In the genomic region with DNA sequence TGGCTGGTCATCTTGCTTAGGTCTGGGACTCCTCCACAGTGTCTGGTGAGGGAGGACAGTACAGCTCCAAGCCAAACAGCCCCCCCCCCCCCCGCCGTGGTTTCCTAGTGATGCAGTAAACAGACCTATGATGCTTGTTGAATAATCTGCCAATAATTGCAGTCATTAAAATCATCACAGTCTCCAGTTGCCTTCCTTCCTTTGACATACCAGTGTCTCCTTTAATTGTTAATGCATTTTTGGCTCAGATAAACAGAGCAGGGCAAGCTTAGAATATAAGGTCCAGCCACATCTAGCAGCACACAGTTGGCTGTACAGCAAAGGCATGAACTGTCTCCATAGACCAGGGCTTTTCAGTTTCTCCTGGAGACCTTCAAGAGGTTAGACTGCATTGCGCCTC, we compare ENCODE assay signal across 30 mouse cellular contexts. TPM values are rescaled to one million over a fixed set of nuclear protein-coding genes. Genes with fewer than 3 reads are reported as not detected.
DNase-seq lines count a peak whose midpoint lies in the region; ATAC-seq and TF ChIP-seq lines count a peak whose summit lies in the region.
"Had no signal": no experiment of that assay in that cellular context is flagged by ENCODE, and none has a peak within 500 bp of the region (broad histone marks: within the 10 kb centered on the region; RNA-seq: fewer than 3 reads in every experiment).

No protein-coding gene starts in this region.

- no peaks in the 10 kb centered on the region for H3K9me3 ChIP-seq in forebrain, postnatal 0 days (ENCODE audit: low read length)
- H3K9me3 ChIP-seq in forebrain, embryonic 15.5 days = no peaks in the 10 kb centered on the region
- H3K9me3 ChIP-seq: embryonic facial prominence, embryonic 10.5 days; embryonic facial prominence, embryonic 13.5 days; forebrain, embryonic 12.5 days; heart, embryonic 12.5 days; heart, embryonic 15.5 days; hindbrain, embryonic 10.5 days; intestine, embryonic 15.5 days had no signal

- no peak overlapping the region for H3K4me3 ChIP-seq in forebrain, postnatal 0 days (ENCODE audit: low read depth, low read length)
- no peak overlapping the region for H3K4me3 ChIP-seq in forebrain, embryonic 15.5 days
- H3K4me3 ChIP-seq: embryonic facial prominence, embryonic 10.5 days; embryonic facial prominence, embryonic 13.5 days; erythroblast, embryonic 14.5 days; forebrain, embryonic 12.5 days; gastrocnemius, adult 2 months; heart, embryonic 12.5 days; heart, embryonic 15.5 days; hindbrain, embryonic 10.5 days; intestine, embryonic 15.5 days had no signal

- 14% methylated on average over 3 of the region's 3 CpGs for WGBS in forebrain, postnatal 0 days
- WGBS in forebrain, embryonic 15.5 days = 11% methylated on average over 3 of the region's 3 CpGs

- peak; percentile 8 for DNase-seq in forebrain, postnatal 0 days
- DNase-seq in MN1 (ENCODE audit: low spot score) = peak; percentile 28
- peak; percentile 19 for DNase-seq in brain, embryonic 14.5 days (ENCODE audit: low read depth)
- DNase-seq in retina, embryonic 14.5 days (ENCODE audit: low spot score) = peak; percentile 16
- no peak for DNase-seq in kidney, postnatal 14 days
- DNase-seq in liver = no peak
- DNase-seq: adrenal gland, adult 8-10 months; adrenal gland, postnatal 25 days; cerebellum, adult 18-20 months; cerebellum, adult 9-10 months; cerebellum, postnatal 14 days; gastrocnemius, adult 2 months; gastrocnemius, postnatal 14 days; heart, adult 18-20 months; heart, postnatal 10 days; heart, postnatal 36 days; kidney, adult 11 months had no signal

- no peak overlapping the region for H3K9ac ChIP-seq in forebrain, postnatal 0 days
- no peak overlapping the region for H3K9ac ChIP-seq in forebrain, embryonic 15.5 days (replicated peaks)
- H3K9ac ChIP-seq: embryonic facial prominence, embryonic 13.5 days; forebrain, embryonic 12.5 days; heart, embryonic 12.5 days; heart, embryonic 15.5 days; hindbrain, embryonic 14.5 days; intestine, embryonic 15.5 days had no signal

- H3K27me3 ChIP-seq in forebrain, postnatal 0 days (ENCODE audit: insufficient read depth, low read length) = peaks cover 57% of the 10 kb centered on the region
- peaks cover 64% of the 10 kb centered on the region for H3K27me3 ChIP-seq in forebrain, embryonic 15.5 days

- peak overlapping the region; percentile 8; the same call in 1 of the 2 replicates for H3K4me2 ChIP-seq in forebrain, postnatal 0 days (ENCODE audit: low read depth)
- no peak overlapping the region for H3K4me2 ChIP-seq in forebrain, embryonic 15.5 days (replicated peaks)
- H3K4me2 ChIP-seq: embryonic facial prominence, embryonic 13.5 days; heart, embryonic 12.5 days; heart, embryonic 15.5 days; hindbrain, embryonic 14.5 days; intestine, embryonic 15.5 days had no signal

- no peak for TF ChIP-seq CTCF in forebrain, postnatal 0 days (IDR thresholded peaks at IDR 0.05; ENCODE audit: low read depth)
- TF ChIP-seq CTCF in brain, embryonic 14.5 days (IDR thresholded peaks at IDR 0.05; ENCODE audit: borderline replicate concordance, extremely low read depth, insufficient read depth, insufficient read length) = no peak

- no peak overlapping the region for H3K27ac ChIP-seq in forebrain, postnatal 0 days (ENCODE audit: low read depth, low read length)
- H3K27ac ChIP-seq in forebrain, embryonic 15.5 days (replicated peaks) = no peak overlapping the region
- H3K27ac ChIP-seq: embryonic facial prominence, embryonic 10.5 days; embryonic facial prominence, embryonic 13.5 days; forebrain, embryonic 12.5 days; gastrocnemius, adult 2 months; heart, embryonic 15.5 days; hindbrain, embryonic 10.5 days; hindbrain, embryonic 14.5 days; intestine, embryonic 15.5 days had no signal

- no peaks in the 10 kb centered on the region for H3K36me3 ChIP-seq in forebrain, postnatal 0 days (ENCODE audit: insufficient read depth)
- no peaks in the 10 kb centered on the region for H3K36me3 ChIP-seq in forebrain, embryonic 15.5 days
- H3K36me3 ChIP-seq: embryonic facial prominence, embryonic 10.5 days; embryonic facial prominence, embryonic 13.5 days; forebrain, embryonic 12.5 days; heart, embryonic 12.5 days; heart, embryonic 15.5 days; hindbrain, embryonic 10.5 days; intestine, embryonic 15.5 days had no signal

- ATAC-seq in forebrain, postnatal 0 days = no peak
- ATAC-seq in forebrain, embryonic 15.5 days (replicated peaks) = no peak
- ATAC-seq: activated CD4-positive, CD25-positive, alpha-beta regulatory T cell, adult 4 months; CD4-positive, CD25-positive, alpha-beta regulatory T cell, adult 4 months; intestine, embryonic 15.5 days had no signal

- TF ChIP-seq POLR2A in brain, embryonic 14.5 days (IDR thresholded peaks at IDR 0.05; ENCODE audit: borderline replicate concordance, extremely low read depth, insufficient read depth, insufficient read length, poor library complexity, severe bottlenecking) = no peak

- peaks cover 16% of the 10 kb centered on the region; the same call in 1 of the 2 replicates for H3K4me1 ChIP-seq in forebrain, postnatal 0 days (ENCODE audit: insufficient read depth)
- H3K4me1 ChIP-seq in forebrain, embryonic 15.5 days = peaks cover 48% of the 10 kb centered on the region

RNA-seq across cellular contexts. Expression of gene Sp9, which starts 4.5 kb away (rescaled TPM):
- 12.8 and 18.1 TPM in 2 replicates for total RNA-seq in forebrain, postnatal 0 days (2014; rRNA removed)
- polyA plus RNA-seq in forebrain, postnatal 0 days (2015; fragmentation: Nextera tagmentation; extraction: Ambion mirVana) = 7.7 and 9.8 TPM in 2 replicates
- 12.4 and 13.5 TPM in 2 replicates for polyA plus RNA-seq in forebrain, embryonic 15.5 days (2015; fragmentation: Nextera tagmentation; extraction: Ambion mirVana)
- 14.6 and 16.9 TPM in 2 replicates for polyA plus RNA-seq in brain, embryonic 14.5 days (2012; rRNA removed)
- total RNA-seq: adrenal gland, adult 8-10 months; adrenal gland, postnatal 25 days; gastrocnemius, adult 2 months; gastrocnemius, postnatal 14 days; heart, adult 18-20 months; heart, postnatal 10 days; heart, postnatal 36 days had no signal
- polyA plus RNA-seq: activated CD4-positive, CD25-positive, alpha-beta regulatory T cell, adult 4 months; CD4-positive, CD25-positive, alpha-beta regulatory T cell, adult 4 months; erythroblast, embryonic 14.5 days; gonadal fat pad, adult 2 months; heart, embryonic 12.5 days; heart, embryonic 15.5 days; intestine, embryonic 15.5 days had no signal

RNA-seq across cellular contexts. Expression of gene Scrn3, which starts 45.2 kb away (rescaled TPM):
- total RNA-seq in forebrain, postnatal 0 days (2014; rRNA removed) = 5.1 and 6.8 TPM in 2 replicates
- 4.5 and 5.3 TPM in 2 replicates for polyA plus RNA-seq in forebrain, postnatal 0 days (2015; fragmentation: Nextera tagmentation; extraction: Ambion mirVana)
- polyA plus RNA-seq in forebrain, embryonic 15.5 days (2015; fragmentation: Nextera tagmentation; extraction: Ambion mirVana) = 8.5 and 9.3 TPM in 2 replicates
- polyA plus RNA-seq in brain, embryonic 14.5 days (2012; rRNA removed) = 6.4 and 6.8 TPM in 2 replicates

RNA-seq across cellular contexts. Expression of gene Cir1, which starts 45.3 kb away (rescaled TPM):
- 9.5 and 10.6 TPM in 2 replicates for total RNA-seq in forebrain, postnatal 0 days (2014; rRNA removed)
- 29.3 and 30.3 TPM in 2 replicates for polyA plus RNA-seq in forebrain, postnatal 0 days (2015; fragmentation: Nextera tagmentation; extraction: Ambion mirVana)
- 28.5 and 30.5 TPM in 2 replicates for polyA plus RNA-seq in forebrain, embryonic 15.5 days (2015; fragmentation: Nextera tagmentation; extraction: Ambion mirVana)
- 20.5 and 21.3 TPM in 2 replicates for polyA plus RNA-seq in brain, embryonic 14.5 days (2012; rRNA removed)

RNA-seq across cellular contexts. Expression of gene Ola1, which starts 48.5 kb away (rescaled TPM):
- 68.4 and 78.9 TPM in 2 replicates for total RNA-seq in forebrain, postnatal 0 days (2014; rRNA removed)
- 87.4 and 97.2 TPM in 2 replicates for polyA plus RNA-seq in forebrain, postnatal 0 days (2015; fragmentation: Nextera tagmentation; extraction: Ambion mirVana)
- polyA plus RNA-seq in forebrain, embryonic 15.5 days (2015; fragmentation: Nextera tagmentation; extraction: Ambion mirVana) = 97.2 and 99.5 TPM in 2 replicates
- polyA plus RNA-seq in brain, embryonic 14.5 days (2012; rRNA removed) = 36.7 and 43.9 TPM in 2 replicates

Comparison
In these comparisons a context has a peak if more than half of its experiments do, and no peak if none do; other contexts are left out.
1. DNase-seq: peak in forebrain, postnatal 0 days (single experiment), MN1 (single experiment), brain, embryonic 14.5 days (single experiment) and retina, embryonic 14.5 days (single experiment); none in kidney, postnatal 14 days (single experiment) and liver (single experiment).